Mouse (Mus musculus) heart, embryonic 13.5 days (tissue): Measurements from ENCODE around the gene Ppp1r13l. TPM values are rescaled to one million over a fixed set of nuclear protein-coding genes. Genes with fewer than 3 reads are reported as not detected.

Experiments
- ATAC-seq: fragments of 200-750 bp; cut with Nextera tagmentation; 2 replicates; pipeline ENCODE4 v1.8.0; 2017; ENCODE audit warnings: moderate TSS enrichment; ENCODE audit not compliant: insufficient number of reproducible peaks, low FRiP score, low TSS enrichment; ENCODE audit errors: extremely low read depth
- H3K27ac ChIP-seq: fragments of 300-500 bp; sonication (generic); replicated peaks from 2 replicates; pipeline ENCODE4 v1.5.1; 2015; ENCODE audit warnings: moderate library complexity, mild to moderate bottlenecking, inconsistent platforms
- H3K27me3 ChIP-seq: fragments of 300-500 bp; sonication (generic); replicated peaks from 2 replicates; pipeline ENCODE4 v1.6.1; 2015; ENCODE audit warnings: mild to moderate bottlenecking, inconsistent platforms
- H3K36me3 ChIP-seq: fragments of 300-500 bp; sonication (generic); 2 replicates; pipeline ENCODE4 v1.6.1; 2015; ENCODE audit warnings: mild to moderate bottlenecking, inconsistent platforms
- H3K4me1 ChIP-seq: fragments of 300-500 bp; sonication (generic); 2 replicates; pipeline ENCODE4 v1.6.1; 2015; ENCODE audit warnings: inconsistent platforms
- H3K4me2 ChIP-seq: fragments of 300-500 bp; sonication (generic); 2 replicates; pipeline ENCODE4 v1.6.1; 2015; ENCODE audit warnings: inconsistent platforms, mild to moderate bottlenecking, moderate library complexity
- H3K4me3 ChIP-seq: fragments of 300-500 bp; sonication (generic); 2 replicates; pipeline ENCODE4 v1.5.1; 2015; ENCODE audit warnings: moderate library complexity, mild to moderate bottlenecking, inconsistent platforms
- H3K9ac ChIP-seq: fragments of 300-500 bp; sonication (generic); 2 replicates; pipeline ENCODE4 v1.6.1; 2015; ENCODE audit warnings: inconsistent platforms, mild to moderate bottlenecking, moderate library complexity
- H3K9me3 ChIP-seq: fragments of 300-500 bp; sonication (generic); 2 replicates; pipeline ENCODE4 v1.6.1; 2016; ENCODE audit warnings: inconsistent platforms
- WGBS: fragments of 180-500 bp; shearing (Covaris S2); methylation state at CpG from one replicate; pipeline ENCODE4 v1.1.7; 2015; ENCODE audit warnings: mixed read lengths; 5-methylcytosine and 5-hydroxymethylcytosine counted together
- polyA plus RNA-seq: library from polyadenylated mRNA; unstranded; fragments of >200 nt; fragmentation: Nextera tagmentation; extraction: Ambion mirVana; gene quantifications from 2 replicates; pipeline ENCODE4 v1.2.1, GENCODE M21; 2015

Ppp1r13l gene
- polyA plus RNA-seq, 1 experiment from 2014 or later = 12.8 TPM

DNA sequence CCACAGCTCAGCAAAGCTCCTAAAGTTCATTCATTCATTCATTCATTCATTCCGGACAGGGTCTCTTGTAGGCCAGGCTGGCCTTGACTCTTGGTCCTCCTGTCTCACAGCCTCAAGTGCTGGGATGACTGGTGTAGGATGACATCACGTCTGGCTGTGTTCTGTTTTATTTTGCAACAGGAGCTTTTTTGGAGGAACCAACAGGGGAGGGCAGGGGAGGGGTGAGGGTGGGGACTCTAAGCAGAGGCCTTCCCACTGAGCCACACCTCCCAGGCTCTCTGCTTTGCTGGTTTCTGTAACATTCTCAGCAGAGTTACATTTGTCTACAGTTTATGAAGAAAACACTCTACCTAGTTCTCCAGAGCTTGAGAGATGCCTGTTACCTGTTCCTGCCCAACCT, 21.5 kb upstream of the Ppp1r13l start:
- H3K27me3 ChIP-seq = peaks cover 5% of the 10 kb centered on the region; the same call in 1 of the 2 replicates
- H3K4me1 ChIP-seq = peaks cover 72% of the 10 kb centered on the region
- no peak for ATAC-seq
- no peak overlapping the region for H3K9ac ChIP-seq
- no peak overlapping the region for H3K4me2 ChIP-seq
- H3K4me3 ChIP-seq = no peak overlapping the region
- WGBS = 44% methylated on average over 2 of the region's 2 CpGs
- H3K36me3 ChIP-seq = no peaks in the 10 kb centered on the region
- peak overlapping the region; percentile 40 for H3K27ac ChIP-seq
- no peaks in the 10 kb centered on the region for H3K9me3 ChIP-seq

DNA sequence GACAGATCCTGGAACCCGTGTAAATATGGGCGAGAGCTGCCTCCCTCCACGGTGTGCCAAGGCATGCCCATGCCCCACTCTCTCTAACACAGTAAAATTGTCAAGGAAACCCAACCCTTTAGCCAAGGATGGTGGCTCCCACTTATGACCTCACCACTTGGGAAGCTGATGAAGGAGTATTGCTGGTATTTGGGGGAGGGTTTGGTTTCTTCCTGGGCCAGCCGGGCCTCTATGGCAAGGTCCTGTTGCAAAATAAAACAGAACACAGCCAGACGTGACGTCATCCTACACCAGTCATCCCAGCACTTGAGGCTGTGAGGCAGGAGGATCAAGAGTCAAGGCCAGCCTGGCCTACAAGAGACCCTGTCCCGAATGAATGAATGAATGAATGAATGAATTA, 21.0 kb upstream of the Ppp1r13l start:
- no peak overlapping the region for H3K4me2 ChIP-seq
- H3K9ac ChIP-seq = 0 out of 2 replicates have a peak overlapping the region, but pooled peaks have one; percentile 28
- H3K27ac ChIP-seq = peak overlapping the region; percentile 40
- no peak for ATAC-seq
- WGBS = 55% methylated on average over 7 of the region's 7 CpGs
- H3K4me3 ChIP-seq = no peak overlapping the region
- H3K9me3 ChIP-seq = no peaks in the 10 kb centered on the region
- peaks cover 76% of the 10 kb centered on the region for H3K4me1 ChIP-seq
- peaks cover 5% of the 10 kb centered on the region; the same call in 1 of the 2 replicates for H3K27me3 ChIP-seq
- H3K36me3 ChIP-seq = no peaks in the 10 kb centered on the region

DNA sequence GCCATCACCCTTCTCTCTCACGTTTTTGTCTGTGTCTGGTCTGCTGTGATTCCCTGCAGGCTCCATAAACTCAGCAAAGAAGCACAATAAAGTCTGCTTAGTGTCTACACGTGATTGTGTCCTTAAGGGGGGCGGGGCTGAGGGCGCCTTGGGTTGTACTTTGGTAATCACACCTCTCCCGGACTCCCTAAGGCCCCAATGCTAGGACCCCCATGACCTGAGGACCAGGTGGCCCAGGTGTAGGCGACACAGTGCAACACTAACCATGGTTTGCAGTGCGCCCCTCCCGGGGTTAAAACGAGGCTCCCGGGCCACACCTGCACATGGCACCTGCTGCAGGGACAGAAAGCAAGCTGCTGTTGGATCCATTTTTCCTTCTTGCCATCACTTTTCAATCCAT, 18.3 kb upstream of the Ppp1r13l start:
- H3K27me3 ChIP-seq = peaks cover 5% of the 10 kb centered on the region; the same call in 1 of the 2 replicates
- H3K4me1 ChIP-seq = peaks cover 76% of the 10 kb centered on the region
- H3K36me3 ChIP-seq = no peaks in the 10 kb centered on the region
- peak overlapping the region; percentile 98 for H3K27ac ChIP-seq
- H3K9ac ChIP-seq = peak overlapping the region; percentile 79
- H3K9me3 ChIP-seq = no peaks in the 10 kb centered on the region
- peak overlapping the region; percentile 58 for H3K4me3 ChIP-seq
- H3K4me2 ChIP-seq = peak overlapping the region; percentile 86
- no peak for ATAC-seq
- 15% methylated on average over 10 of the region's 10 CpGs for WGBS

DNA sequence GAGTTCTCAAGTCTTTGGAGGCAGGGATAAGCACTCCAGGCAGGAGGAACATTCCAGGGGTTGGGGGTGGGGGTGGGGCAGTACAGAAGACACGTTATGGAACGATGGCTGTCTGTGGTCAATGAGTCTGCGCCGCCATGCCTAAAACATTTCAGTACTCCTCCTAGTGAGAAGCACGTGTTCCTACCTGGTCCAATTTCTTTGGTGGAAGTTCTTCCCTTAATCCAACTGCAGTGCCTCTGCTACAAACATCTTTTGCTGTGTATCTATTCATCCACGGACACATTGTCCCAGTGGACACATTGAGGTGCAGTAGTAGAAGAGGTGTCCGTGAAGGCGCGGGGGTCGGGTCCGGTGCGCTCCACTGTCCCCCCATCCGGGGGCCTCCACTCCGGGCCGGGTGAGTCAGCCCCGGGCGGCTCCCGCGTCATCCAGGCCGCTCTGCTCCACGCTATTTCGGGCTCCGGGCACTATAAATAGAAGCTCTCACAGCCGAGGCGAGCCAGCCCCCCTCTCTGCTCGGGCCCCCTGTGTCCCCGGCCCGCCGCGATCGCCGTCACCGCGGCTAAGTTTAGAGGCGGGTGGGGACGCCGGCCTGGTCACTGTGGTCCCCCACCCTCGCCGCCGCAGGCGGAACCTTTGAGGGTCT, 17.7 kb upstream of the Ppp1r13l start:
- Histone ChIP-seq H3K9me3 (no peaks in the 10 kb centered on the region), H3K4me3 (peak overlapping the region; percentile 58), H3K27ac (peak overlapping the region; percentile 98), H3K36me3 (peaks cover 3% of the 10 kb centered on the region; the same call in 1 of the 2 replicates), H3K4me2 (peak overlapping the region; percentile 86), H3K27me3 (peaks cover 5% of the 10 kb centered on the region; the same call in 1 of the 2 replicates), H3K4me1 (peaks cover 74% of the 10 kb centered on the region), H3K9ac (peak overlapping the region; percentile 79)
- peak; percentile 31 for ATAC-seq
- WGBS = under 1% methylated on average over 41 of the region's 41 CpGs

DNA sequence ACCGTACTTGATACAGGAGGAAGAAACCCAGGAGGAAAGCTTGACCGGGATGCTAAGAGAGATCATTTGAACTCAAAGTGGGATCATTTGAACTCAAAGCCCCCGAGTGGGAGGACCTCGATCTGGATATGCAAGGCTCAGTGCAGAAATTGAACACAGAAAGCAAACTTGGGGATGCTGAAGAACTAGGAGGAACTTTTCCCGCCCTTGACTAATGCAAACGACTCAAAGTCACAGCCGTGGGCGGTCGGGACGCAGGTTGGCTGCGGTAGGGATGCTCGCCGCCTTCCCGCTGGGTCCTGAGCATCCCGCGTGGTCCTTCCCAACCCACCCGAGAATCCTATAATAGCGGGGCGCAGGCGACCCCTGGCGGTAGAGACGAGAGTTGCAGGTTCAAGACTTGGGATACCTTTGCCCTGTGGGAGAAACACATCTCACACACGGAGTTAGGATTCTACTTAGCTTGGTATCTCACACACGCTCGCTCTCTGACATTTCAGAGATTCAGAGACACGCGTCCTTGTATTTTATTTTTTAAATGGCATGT, 17.0 kb upstream of the Ppp1r13l start:
- Histone ChIP-seq H3K27ac (peak overlapping the region; percentile 98), H3K4me3 (peak overlapping the region; percentile 58), H3K36me3 (peaks cover 8% of the 10 kb centered on the region), H3K4me1 (peaks cover 67% of the 10 kb centered on the region), H3K27me3 (peaks cover 5% of the 10 kb centered on the region; the same call in 1 of the 2 replicates), H3K9me3 (no peaks in the 10 kb centered on the region), H3K9ac (peak overlapping the region; percentile 79), H3K4me2 (peak overlapping the region; percentile 86)
- WGBS = under 1% methylated on average over 27 of the region's 27 CpGs
- ATAC-seq = no peak

DNA sequence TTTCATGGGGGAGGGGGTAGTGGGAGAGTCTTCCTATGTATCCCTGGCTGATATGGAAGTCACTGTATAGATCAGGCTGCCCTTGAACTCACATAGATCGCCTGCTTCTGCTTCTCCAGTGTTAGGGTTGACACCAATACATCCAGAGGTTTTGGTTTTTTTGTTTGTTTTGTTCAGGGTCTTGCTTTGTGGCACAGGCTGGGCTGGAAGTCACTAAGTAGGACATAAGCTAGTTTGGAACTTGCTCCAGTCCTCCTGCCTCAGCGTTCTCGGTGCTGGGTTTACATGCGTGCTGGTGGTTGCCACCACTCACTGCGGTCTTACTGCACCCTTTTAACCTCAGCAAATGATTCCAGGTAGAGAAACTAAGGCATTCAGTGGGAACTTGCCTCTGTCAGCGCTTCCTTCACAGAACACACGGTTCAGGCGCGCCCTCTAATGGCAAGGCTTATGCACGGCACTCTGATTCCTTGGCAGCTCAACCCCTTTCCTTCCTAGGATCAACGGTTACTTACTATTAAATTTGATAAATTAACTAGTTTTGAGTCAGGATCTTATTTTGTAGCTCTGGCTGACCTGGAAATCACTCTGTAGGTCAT, 16.2 kb upstream of the Ppp1r13l start:
- Histone ChIP-seq H3K27ac (no peak overlapping the region), H3K9ac (peak overlapping the region; percentile 34; the same call in 1 of the 2 replicates), H3K4me2 (peak overlapping the region; percentile 86), H3K27me3 (peaks cover 5% of the 10 kb centered on the region; the same call in 1 of the 2 replicates), H3K4me3 (peak overlapping the region; percentile 58; the same call in 1 of the 2 replicates), H3K4me1 (peaks cover 59% of the 10 kb centered on the region), H3K9me3 (no peaks in the 10 kb centered on the region), H3K36me3 (peaks cover 16% of the 10 kb centered on the region)
- 1% methylated on average over 11 of the region's 11 CpGs for WGBS
- ATAC-seq = no peak

DNA sequence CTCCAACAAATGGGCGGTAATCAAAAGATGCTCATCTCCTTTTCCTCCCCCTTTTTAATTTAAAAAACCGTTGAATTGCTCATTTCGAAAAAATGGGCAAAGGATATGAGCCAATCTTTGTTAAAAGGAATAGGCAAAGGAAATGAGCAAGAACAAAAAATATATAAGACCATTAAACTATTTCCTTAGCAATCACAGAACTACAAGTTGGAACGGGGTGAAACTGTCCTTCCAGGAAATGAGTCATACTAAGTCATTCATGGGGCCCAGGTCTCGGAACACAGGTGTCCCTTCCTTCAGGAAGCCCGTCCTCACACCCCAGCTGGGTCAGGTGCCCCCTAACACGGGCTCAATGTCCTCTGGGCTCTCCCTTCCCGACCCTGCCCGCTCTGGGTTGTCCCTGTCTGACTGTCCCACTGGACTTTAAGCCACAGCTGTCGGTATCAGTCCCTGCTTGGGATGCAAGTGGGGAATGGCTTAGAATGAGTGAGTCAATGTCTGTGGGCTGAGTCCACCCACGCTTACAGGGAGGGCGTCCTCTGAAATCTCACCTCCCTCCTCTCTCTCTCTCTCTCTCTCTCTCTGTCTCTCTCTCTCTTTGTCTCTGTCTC, 15.2 kb upstream of the Ppp1r13l start, which contains the start of gene Ercc1:
Ercc1 (plus strand) TSS at position 542 of the 611 bp plus-strand sequence.
- Histone ChIP-seq H3K4me2 (peak within 1 kb of the TSS; percentile 86), H3K9me3 (no peaks in the 10 kb centered on the region), H3K4me1 (peaks cover 52% of the 10 kb centered on the region), H3K27ac (peak within 1 kb of the TSS; percentile 78), H3K36me3 (peaks cover 26% of the 10 kb centered on the region), H3K27me3 (peaks cover 5% of the 10 kb centered on the region; the same call in 1 of the 2 replicates), H3K4me3 (peak within 1 kb of the TSS; percentile 75), H3K9ac (peak within 1 kb of the TSS; percentile 85)
- 26% methylated on average over 12 of the region's 12 CpGs for WGBS
- no peak for ATAC-seq

DNA sequence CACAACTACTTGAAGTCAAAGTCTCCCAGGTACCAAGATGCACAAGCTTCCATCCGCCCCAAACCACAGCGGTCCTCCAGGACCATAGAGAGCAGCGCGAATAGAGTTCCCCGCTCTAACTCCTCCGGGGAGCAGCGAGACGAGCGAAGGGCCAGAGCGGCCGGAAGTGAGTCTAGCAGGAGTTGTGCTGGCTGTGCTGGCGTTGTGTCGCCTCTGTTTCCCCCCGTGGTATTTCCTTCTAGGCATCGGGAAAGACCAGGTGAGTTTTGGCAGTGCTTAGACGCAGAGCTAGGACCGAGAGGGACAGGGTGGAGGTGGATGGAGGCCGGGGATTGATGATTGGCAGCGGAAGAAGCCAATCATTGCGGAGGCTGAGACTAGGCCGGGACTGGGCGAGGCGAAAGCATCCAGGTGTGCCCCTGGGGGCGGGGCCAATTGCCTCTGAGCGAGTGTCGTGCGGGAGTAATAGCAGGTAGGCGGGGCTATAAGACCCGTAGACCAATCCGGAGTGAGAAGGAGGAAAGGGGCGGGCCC, 14.5 kb upstream of the Ppp1r13l start:
- Histone ChIP-seq H3K4me1 (peaks cover 50% of the 10 kb centered on the region), H3K4me2 (peak overlapping the region; percentile 86), H3K9me3 (no peaks in the 10 kb centered on the region), H3K36me3 (peaks cover 33% of the 10 kb centered on the region), H3K27me3 (peaks cover 5% of the 10 kb centered on the region; the same call in 1 of the 2 replicates), H3K9ac (peak overlapping the region; percentile 85), H3K4me3 (peak overlapping the region; percentile 75), H3K27ac (peak overlapping the region; percentile 78)
- peak; percentile 93 for ATAC-seq
- WGBS = under 1% methylated on average over 31 of the region's 31 CpGs

DNA sequence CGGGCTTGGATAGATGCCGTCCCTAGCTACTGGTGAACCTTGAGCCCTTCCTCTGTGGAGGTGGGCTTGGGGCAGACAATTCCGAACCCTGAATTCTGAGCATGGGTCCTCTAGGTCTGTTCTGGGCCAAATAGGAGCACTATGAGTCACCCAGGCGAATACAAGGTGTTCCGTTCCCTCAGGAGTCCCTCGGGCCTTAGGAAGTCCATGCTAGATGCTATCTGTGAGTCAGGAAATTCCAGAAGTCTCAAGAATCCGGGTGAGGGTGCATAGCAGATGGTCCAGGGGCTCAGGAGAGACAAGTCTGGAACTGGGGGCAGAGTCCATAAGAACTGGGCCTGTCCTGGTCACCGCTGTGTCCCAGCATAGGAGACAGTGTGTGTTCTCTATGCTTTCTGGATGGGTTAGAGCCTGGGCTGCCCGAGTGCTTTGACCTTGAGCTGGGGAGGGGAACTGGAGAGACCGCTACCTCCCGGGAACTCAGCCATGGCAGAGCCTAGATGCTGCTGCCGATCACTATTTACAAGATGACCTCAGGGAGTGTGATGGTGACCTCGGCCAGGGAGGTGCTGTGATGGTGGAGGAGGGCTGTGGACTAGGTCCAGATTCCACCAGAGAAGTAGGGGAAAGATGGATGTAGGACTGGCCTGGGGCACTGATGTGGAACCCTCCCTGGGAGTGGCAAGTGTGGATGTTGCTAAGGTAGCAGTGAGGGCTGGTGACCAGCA, 10.2 kb upstream of the Ppp1r13l start:
- Histone ChIP-seq H3K27me3 (no peaks in the 10 kb centered on the region), H3K36me3 (peaks cover 72% of the 10 kb centered on the region), H3K9ac (0 out of 2 replicates have a peak overlapping the region, but pooled peaks have one; percentile 14), H3K27ac (no peak overlapping the region), H3K9me3 (no peaks in the 10 kb centered on the region), H3K4me2 (no peak overlapping the region), H3K4me1 (peaks cover 15% of the 10 kb centered on the region), H3K4me3 (no peak overlapping the region)
- WGBS = 75% methylated on average over 13 of the region's 13 CpGs
- no peak for ATAC-seq

DNA sequence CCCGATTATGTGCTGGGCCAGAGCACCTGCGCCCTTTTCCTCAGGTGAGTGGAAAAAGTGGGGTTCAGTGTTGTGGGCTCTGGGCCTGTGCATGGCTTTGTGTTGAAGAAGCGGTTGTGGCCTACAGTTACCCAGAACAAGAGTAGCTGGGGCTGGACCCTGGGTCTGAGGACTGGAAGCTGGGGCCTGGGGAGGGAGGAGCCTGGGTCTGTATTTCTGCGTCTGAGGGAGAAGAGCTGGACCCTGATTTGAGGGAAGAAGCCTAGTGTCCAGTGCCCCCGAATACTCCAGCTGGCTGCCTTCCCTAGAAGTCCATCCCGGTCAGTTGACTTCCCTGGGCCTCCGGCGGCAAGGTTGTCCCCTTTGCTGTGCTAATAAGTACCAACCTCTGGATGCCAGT, 9.3 kb upstream of the Ppp1r13l start:
- H3K9me3 ChIP-seq = no peaks in the 10 kb centered on the region
- ATAC-seq = no peak
- H3K27me3 ChIP-seq = no peaks in the 10 kb centered on the region
- no peak overlapping the region for H3K4me2 ChIP-seq
- H3K27ac ChIP-seq = no peak overlapping the region
- H3K9ac ChIP-seq = no peak overlapping the region
- H3K36me3 ChIP-seq = peaks cover 81% of the 10 kb centered on the region
- WGBS = 87% methylated on average over 8 of the region's 8 CpGs
- H3K4me3 ChIP-seq = no peak overlapping the region
- H3K4me1 ChIP-seq = peaks cover 11% of the 10 kb centered on the region
